In the genomic region with DNA sequence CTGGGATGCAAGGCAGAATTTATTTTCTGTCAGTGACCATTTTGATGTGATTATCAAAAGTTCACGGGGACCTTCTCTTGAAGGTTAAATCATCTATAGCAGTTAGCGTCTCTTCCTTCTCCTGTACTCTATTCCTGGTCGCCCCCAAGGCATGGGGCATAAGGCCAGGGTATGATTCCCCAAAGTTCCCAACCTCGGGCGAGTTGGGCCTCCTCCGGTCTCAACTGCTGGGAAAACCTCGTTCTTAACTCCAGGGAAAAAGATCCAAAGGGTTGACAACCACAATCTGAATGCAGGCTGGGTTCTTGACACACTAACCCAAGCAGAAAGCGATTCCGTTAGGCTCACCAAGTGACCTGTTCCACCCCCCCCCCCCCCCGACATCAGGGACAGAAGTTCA, we compare ENCODE assay signal across 9 mouse cellular contexts. TPM values are rescaled to one million over a fixed set of nuclear protein-coding genes. Genes with fewer than 3 reads are reported as not detected.
A peak's percentile ranks its signal among the peaks of the same experiment; 100 is the strongest.
DNase-seq lines count a peak whose midpoint lies in the region; ATAC-seq lines count a peak whose summit lies in the region.
"Had no signal": no experiment of that assay in that cellular context is flagged by ENCODE, and none has a peak within 500 bp of the region (broad histone marks: within the 10 kb centered on the region; RNA-seq: fewer than 3 reads in every experiment).

No protein-coding gene starts in this region.

- peaks cover 97% of the 10 kb centered on the region for H3K27me3 ChIP-seq in heart, embryonic 10.5 days (ENCODE audit: insufficient read depth, poor library complexity, severe bottlenecking)
- peaks cover 100% of the 10 kb centered on the region for H3K27me3 ChIP-seq in midbrain, embryonic 10.5 days (ENCODE audit: low read depth, poor library complexity, severe bottlenecking)
- peaks cover 54% of the 10 kb centered on the region for H3K27me3 ChIP-seq in midbrain, embryonic 16.5 days (ENCODE audit: control insufficient read depth, insufficient read depth, low read depth, low read length)
- H3K27me3 ChIP-seq in hindbrain, embryonic 16.5 days (replicated peaks; ENCODE audit: control insufficient read depth, insufficient read depth, low read length) = peaks cover 33% of the 10 kb centered on the region
- peaks cover 34% of the 10 kb centered on the region for H3K27me3 ChIP-seq in stomach, embryonic 15.5 days (replicated peaks)

- H3K4me3 ChIP-seq in heart, embryonic 10.5 days = peak overlapping the region; percentile 72
- peak overlapping the region; percentile 41 for H3K4me3 ChIP-seq in midbrain, embryonic 10.5 days
- H3K4me3 ChIP-seq in midbrain, embryonic 16.5 days (ENCODE audit: low read depth, low read length) = no peak overlapping the region
- H3K4me3 ChIP-seq in hindbrain, embryonic 16.5 days (ENCODE audit: low read length) = no peak overlapping the region
- peak overlapping the region; percentile 29; the same call in 1 of the 2 replicates for H3K4me3 ChIP-seq in stomach, embryonic 15.5 days (replicated peaks)
- H3K4me3 ChIP-seq: erythroblast, embryonic 14.5 days had no signal

- no peaks in the 10 kb centered on the region for H3K9me3 ChIP-seq in heart, embryonic 10.5 days
- H3K9me3 ChIP-seq in midbrain, embryonic 10.5 days (replicated peaks) = no peaks in the 10 kb centered on the region
- no peaks in the 10 kb centered on the region for H3K9me3 ChIP-seq in midbrain, embryonic 16.5 days (replicated peaks; ENCODE audit: control insufficient read depth, low read length, poor library complexity, severe bottlenecking)
- no peaks in the 10 kb centered on the region for H3K9me3 ChIP-seq in hindbrain, embryonic 16.5 days (ENCODE audit: control insufficient read depth, low read length)
- no peaks in the 10 kb centered on the region for H3K9me3 ChIP-seq in stomach, embryonic 15.5 days

- peak overlapping the region; percentile 79 for H3K27ac ChIP-seq in heart, embryonic 10.5 days
- no peak overlapping the region; the same call in 1 of the 2 replicates for H3K27ac ChIP-seq in midbrain, embryonic 10.5 days (replicated peaks)
- H3K27ac ChIP-seq in midbrain, embryonic 16.5 days (ENCODE audit: low read length) = no peak overlapping the region
- no peak overlapping the region for H3K27ac ChIP-seq in hindbrain, embryonic 16.5 days (ENCODE audit: low read depth, low read length)
- no peak overlapping the region for H3K27ac ChIP-seq in stomach, embryonic 15.5 days

- no peak overlapping the region for H3K4me2 ChIP-seq in midbrain, embryonic 16.5 days (ENCODE audit: low read length)
- peak overlapping the region; percentile 20; the same call in 1 of the 2 replicates for H3K4me2 ChIP-seq in hindbrain, embryonic 16.5 days (ENCODE audit: low read length)
- H3K4me2 ChIP-seq in stomach, embryonic 15.5 days = peak overlapping the region; percentile 51

- no peak for ATAC-seq in midbrain, embryonic 16.5 days
- no peak for ATAC-seq in hindbrain, embryonic 16.5 days
- no peak for ATAC-seq in stomach, embryonic 15.5 days (ENCODE audit: insufficient read depth, low FRiP score, low read depth)

- no peak overlapping the region for H3K9ac ChIP-seq in midbrain, embryonic 16.5 days (ENCODE audit: low read depth, low read length)
- no peak overlapping the region for H3K9ac ChIP-seq in hindbrain, embryonic 16.5 days (ENCODE audit: low read depth, low read length)
- H3K9ac ChIP-seq in stomach, embryonic 15.5 days = no peak overlapping the region

- no peaks in the 10 kb centered on the region for H3K36me3 ChIP-seq in heart, embryonic 10.5 days
- H3K36me3 ChIP-seq in midbrain, embryonic 10.5 days = no peaks in the 10 kb centered on the region
- no peaks in the 10 kb centered on the region for H3K36me3 ChIP-seq in midbrain, embryonic 16.5 days (ENCODE audit: control insufficient read depth, insufficient read depth, low read length)
- no peaks in the 10 kb centered on the region for H3K36me3 ChIP-seq in hindbrain, embryonic 16.5 days (ENCODE audit: control insufficient read depth, insufficient read depth, low read length)
- no peaks in the 10 kb centered on the region for H3K36me3 ChIP-seq in stomach, embryonic 15.5 days

- 3% methylated on average over 10 of the region's 10 CpGs for WGBS in heart, embryonic 10.5 days
- WGBS in midbrain, embryonic 10.5 days = 0% methylated on average over 10 of the region's 10 CpGs
- under 1% methylated on average over 10 of the region's 10 CpGs for WGBS in midbrain, embryonic 16.5 days
- under 1% methylated on average over 10 of the region's 10 CpGs for WGBS in hindbrain, embryonic 16.5 days
- WGBS in stomach, embryonic 15.5 days = 14% methylated on average over 10 of the region's 10 CpGs

- DNase-seq in heart, embryonic 10.5 days (ENCODE audit: low spot score) = no peak
- no peak for DNase-seq in heart, postnatal 4 days
- DNase-seq in midbrain, embryonic 10.5 days (ENCODE audit: low spot score) = no peak
- no peak for DNase-seq in ovary, adult 18-20 months (ENCODE audit: low spot score)
- DNase-seq in urinary bladder, postnatal 14 days (ENCODE audit: low spot score) = no peak

- peaks cover 56% of the 10 kb centered on the region for H3K4me1 ChIP-seq in heart, embryonic 10.5 days
- peaks cover 64% of the 10 kb centered on the region for H3K4me1 ChIP-seq in midbrain, embryonic 10.5 days
- peaks cover 7% of the 10 kb centered on the region; the same call in 1 of the 2 replicates for H3K4me1 ChIP-seq in midbrain, embryonic 16.5 days (ENCODE audit: control insufficient read depth, insufficient read depth, low read length)
- peaks cover 24% of the 10 kb centered on the region for H3K4me1 ChIP-seq in hindbrain, embryonic 16.5 days (ENCODE audit: control insufficient read depth, insufficient read depth, low read depth, low read length)
- peaks cover 38% of the 10 kb centered on the region for H3K4me1 ChIP-seq in stomach, embryonic 15.5 days

RNA-seq across cellular contexts. Expression of a gene that starts 2.7 kb away (rescaled TPM):
- 23.8 and 37.4 TPM in 2 replicates for polyA plus RNA-seq in heart, embryonic 10.5 days (2016; fragmentation: Nextera tagmentation; extraction: Ambion mirVana)
- 10 to 100 TPM; 34.4 to 39.0 TPM for total RNA-seq in heart, postnatal 4 days (2021)
- polyA plus RNA-seq in midbrain, embryonic 10.5 days (2016; fragmentation: Nextera tagmentation; extraction: Ambion mirVana) = 15.6 and 19.5 TPM in 2 replicates
- polyA plus RNA-seq in midbrain, embryonic 16.5 days (2015; fragmentation: Nextera tagmentation; extraction: Ambion mirVana) = 12.7 and 15.2 TPM in 2 replicates
- polyA plus RNA-seq in hindbrain, embryonic 16.5 days (2015; fragmentation: Nextera tagmentation; extraction: Ambion mirVana) = 20.8 and 22.1 TPM in 2 replicates
- polyA plus RNA-seq in stomach, embryonic 15.5 days (2015; fragmentation: Nextera tagmentation; extraction: Ambion mirVana) = 29.2 and 34.8 TPM in 2 replicates
- polyA plus RNA-seq: erythroblast, embryonic 14.5 days had no signal

Comparison
In these comparisons a context has a peak if more than half of its experiments do, and no peak if none do; other contexts are left out.
1. H3K4me3 ChIP-seq: peak in heart, embryonic 10.5 days (single experiment), midbrain, embryonic 10.5 days (single experiment) and stomach, embryonic 15.5 days (single experiment); none in midbrain, embryonic 16.5 days (single experiment) and hindbrain, embryonic 16.5 days (single experiment).